Mouse (Mus musculus) ES-CJ7 (cell line): ENCODE measurements around the gene Zbbx.
A peak's percentile ranks its signal among the peaks of the same experiment; 100 is the strongest.

ENCODE experiments used
- DNase-seq: peaks from one replicate; pipeline ENCODE4 v3.0.0; 2011; ENCODE audit warnings: low read depth, low spot score

Zbbx gene

DNA sequence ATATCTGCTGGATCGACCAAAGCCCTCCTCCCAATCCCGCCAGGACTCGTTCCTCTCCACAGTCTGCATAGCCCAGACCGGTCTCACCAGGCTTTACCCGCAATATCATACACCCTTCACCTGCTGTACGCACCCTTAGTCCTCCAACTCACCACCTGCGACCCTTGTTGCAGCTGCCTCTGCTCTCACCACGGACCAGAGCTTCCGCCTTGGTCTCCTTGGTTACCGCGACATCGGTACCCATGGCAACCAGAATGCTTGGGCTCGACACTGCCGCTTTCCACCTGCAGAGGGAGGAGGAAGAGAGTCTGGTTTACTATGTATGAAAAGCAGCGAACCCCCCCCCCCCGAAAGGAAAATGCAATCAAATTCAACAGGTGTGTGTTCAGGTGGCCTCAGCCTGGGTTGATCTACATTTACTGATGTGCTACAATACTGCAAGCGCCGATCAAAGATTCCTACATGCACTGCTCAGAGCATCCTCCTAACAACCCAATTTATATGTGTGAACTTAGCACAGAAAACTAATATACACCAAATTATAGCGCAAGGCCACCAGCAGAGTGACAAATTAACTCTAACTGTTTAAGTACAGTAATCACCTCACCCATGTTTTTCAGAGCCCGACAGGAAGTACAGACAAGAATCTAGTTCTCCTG, at the start of gene Zbbx:
Gene Zbbx (minus strand): TSS at position 197 of the 659 bp plus-strand sequence.
- peak; percentile 81 for DNase-seq

DNA sequence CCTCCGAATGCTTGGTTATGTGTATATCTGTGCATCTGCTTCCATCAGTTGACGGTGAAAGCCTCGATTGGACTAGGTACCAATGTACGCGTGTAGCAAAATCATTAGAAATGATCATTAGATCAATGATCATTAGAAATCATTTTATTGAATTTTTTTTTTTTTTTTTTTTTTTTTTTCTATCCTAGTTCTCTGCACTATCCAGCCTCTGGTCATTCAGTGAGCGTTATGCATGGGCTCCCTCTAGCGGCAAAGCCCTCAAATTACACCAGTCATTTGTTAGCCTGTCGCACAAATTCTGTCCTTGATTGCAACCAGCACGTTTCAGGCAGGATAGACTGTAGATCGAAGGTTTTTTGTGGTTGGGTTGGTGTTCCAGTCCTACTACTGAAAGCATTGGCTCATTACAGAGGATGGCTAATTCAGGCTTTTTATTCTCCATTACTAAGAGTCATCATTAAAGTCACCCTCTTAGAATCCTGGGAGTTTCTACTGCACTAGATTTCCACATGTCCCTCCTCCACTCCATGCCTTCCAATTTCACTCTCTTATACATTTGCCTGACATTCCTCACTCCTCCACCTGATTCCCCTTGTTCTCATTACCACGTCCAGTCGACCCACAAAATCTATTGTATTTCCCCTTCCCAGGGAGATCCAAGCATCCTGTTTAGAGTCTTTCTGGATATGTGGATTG, 38.1 kb upstream of the Zbbx start:
- DNase-seq, result peak; percentile 76

DNA sequence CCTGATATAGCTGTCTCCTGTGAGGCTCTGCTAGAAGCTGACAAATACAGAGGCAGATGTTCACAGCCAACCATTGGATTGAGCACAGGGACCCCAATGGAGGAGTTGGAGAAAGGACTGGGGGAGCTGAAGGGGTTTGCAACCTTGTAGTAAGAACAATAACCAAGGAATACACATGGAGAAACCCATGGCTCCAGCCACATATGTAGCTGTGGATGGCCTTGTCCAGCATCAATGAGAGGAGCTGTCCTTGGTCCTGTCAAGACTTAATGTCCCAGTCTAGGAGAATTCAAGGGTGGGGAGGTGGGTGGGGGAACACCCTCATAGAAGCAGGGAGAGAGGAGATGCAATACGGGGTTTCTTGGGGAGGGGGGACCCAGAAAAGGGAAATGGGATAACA, 17.8 kb upstream of the Zbbx start:
- peak; percentile 11 for DNase-seq

DNA sequence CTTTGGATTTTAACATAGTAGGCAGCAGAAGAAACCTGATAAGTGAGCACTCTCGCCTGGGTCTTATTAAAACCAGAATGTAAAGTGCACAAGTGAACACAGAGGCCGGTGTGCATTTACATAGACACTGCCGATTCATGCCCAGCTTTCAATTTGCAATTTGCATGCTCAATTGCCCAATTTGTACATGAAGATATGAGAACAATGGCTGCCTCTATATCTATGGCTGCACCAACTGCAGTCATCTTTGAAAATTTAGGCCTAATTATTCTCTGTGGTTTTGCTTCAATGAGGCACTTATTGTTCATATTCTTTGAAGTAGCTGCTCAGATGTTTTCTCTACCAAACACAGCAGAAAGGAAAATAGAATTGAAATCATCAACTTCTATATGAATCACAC, 23.0 kb downstream of the Zbbx start:
- DNase-seq, result no peak

DNA sequence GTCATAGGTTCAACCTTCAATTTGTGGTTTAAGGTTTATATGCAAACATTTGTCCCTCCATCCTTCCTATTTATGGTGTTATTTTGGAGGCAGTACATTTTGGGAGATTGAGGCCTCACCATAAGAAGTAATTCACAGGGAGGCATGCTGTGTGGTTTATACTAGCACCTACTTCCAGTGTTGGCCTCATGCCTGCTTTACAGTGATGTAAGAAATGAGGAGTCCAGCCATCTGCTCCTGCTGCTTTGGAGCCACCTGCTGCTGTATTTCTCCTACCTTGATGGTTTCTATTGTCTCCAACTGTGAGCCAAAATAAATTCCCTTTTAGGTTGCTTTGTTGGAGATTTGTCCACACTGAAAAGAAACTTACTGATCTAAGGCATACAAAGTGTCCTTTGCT, 60.0 kb downstream of the Zbbx start:
- DNase-seq, result no peak

DNA sequence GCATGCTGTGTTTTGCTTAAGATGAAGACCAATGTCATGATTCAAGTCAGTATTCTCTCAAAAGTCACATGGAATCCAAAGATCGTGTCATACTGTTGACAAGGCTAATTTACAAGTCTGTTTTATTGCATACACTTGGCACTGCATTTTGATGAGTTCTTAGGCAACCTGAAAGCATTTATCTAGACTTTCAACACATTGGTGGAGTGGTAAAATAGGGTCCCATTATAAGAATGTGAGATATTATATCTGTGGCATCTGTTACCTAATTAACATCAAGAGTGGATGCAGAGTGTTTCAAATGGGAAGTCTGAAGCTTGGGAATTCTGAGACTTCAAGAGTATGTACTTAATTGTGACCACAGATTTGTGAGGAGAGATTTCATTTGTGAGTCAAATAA, 79.1 kb downstream of the Zbbx start:
- DNase-seq, result no peak

DNA sequence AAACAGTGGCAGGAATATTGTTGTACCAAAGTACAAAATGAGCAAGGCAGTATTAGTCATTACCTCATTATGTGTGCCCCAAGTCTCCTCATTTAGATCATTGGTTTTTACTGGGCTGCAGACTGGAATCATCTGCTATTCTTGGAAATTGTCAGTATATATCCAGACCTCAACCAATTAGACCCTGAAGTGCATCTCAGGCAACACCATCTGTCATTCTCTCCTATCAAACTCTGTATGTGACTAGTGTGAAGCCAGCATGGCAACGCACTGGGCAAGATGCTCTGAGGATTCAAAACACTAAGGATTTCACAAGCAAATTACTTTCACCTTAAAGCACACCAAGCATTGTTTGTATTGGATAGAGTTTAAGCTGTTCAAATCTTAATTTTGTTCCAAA, 85.9 kb downstream of the Zbbx start:
- DNase-seq, result no peak

DNA sequence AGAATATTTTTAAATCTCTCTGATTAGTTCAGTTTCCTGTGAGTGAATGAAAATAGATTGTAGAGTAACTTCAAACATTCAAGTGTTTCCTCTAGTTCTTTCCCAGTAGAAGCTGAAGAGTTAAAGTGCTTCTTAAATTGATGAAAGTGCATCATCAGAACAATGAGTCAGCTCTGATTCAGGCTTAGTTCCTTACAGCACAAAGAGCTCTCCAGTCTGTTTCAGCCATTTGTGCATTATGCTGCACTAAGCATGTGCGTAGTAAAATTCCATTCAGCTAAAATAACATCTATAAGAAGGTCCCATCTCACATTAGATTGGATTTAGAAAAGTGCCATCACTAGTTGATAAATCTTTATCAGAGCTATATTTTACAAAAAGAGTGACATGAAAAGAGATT, 155.1 kb downstream of the Zbbx start:
- DNase-seq, result no peak
